Mouse (Mus musculus) limb, embryonic 11.5 days (tissue): Measurements from ENCODE around the gene Gstt2. TPM values are rescaled to one million over a fixed set of nuclear protein-coding genes. Genes with fewer than 3 reads are reported as not detected.

ENCODE experiments used
- ATAC-seq: fragments of 200-750 bp; cut with Nextera tagmentation; 2 replicates; pipeline ENCODE4 v1.8.0; 2017; ENCODE audit warnings: low read depth; ENCODE audit not compliant: insufficient number of reproducible peaks, low FRiP score, low TSS enrichment
- DNase-seq: peaks from one replicate; pipeline ENCODE4 v3.0.0-alpha.2; 2015; ENCODE audit warnings: low spot score
- H3K27ac ChIP-seq: fragments of 300-500 bp; sonication (generic); replicated peaks from 2 replicates; pipeline ENCODE4 v1.5.1; 2014; ENCODE audit warnings: low read depth, mild to moderate bottlenecking, low read length
- H3K27me3 ChIP-seq: fragments of 300-500 bp; sonication (generic); 2 replicates; pipeline ENCODE4 v1.6.1; 2014; ENCODE audit warnings: mild to moderate bottlenecking, low read length, mixed read lengths; ENCODE audit not compliant: control insufficient read depth, insufficient read depth
- H3K36me3 ChIP-seq: fragments of 300-500 bp; sonication (generic); 2 replicates; pipeline ENCODE4 v1.6.1; 2014; ENCODE audit warnings: mild to moderate bottlenecking, low read length, moderate library complexity, mixed read lengths; ENCODE audit not compliant: control insufficient read depth, insufficient read depth
- H3K4me1 ChIP-seq: fragments of 300-500 bp; sonication (generic); 2 replicates; pipeline ENCODE4 v1.6.1; 2014; ENCODE audit warnings: low read length, mixed read lengths; ENCODE audit not compliant: control insufficient read depth, insufficient read depth
- H3K4me2 ChIP-seq: fragments of 300-500 bp; sonication (generic); 2 replicates; pipeline ENCODE4 v1.6.1; 2014; ENCODE audit warnings: low read depth, mild to moderate bottlenecking, moderate library complexity; ENCODE audit not compliant: severe bottlenecking
- H3K4me3 ChIP-seq: fragments of 300-500 bp; sonication (generic); 2 replicates; pipeline ENCODE4 v1.5.1; 2014; ENCODE audit warnings: low read depth, low read length
- H3K9ac ChIP-seq: fragments of 300-500 bp; sonication (generic); 2 replicates; pipeline ENCODE4 v1.6.1; 2014; ENCODE audit warnings: mild to moderate bottlenecking, low read length
- H3K9me3 ChIP-seq: fragments of 300-500 bp; sonication (generic); 2 replicates; pipeline ENCODE4 v1.6.1; 2016; ENCODE audit warnings: low read length; ENCODE audit not compliant: control insufficient read depth
- WGBS: fragments of 180-500 bp; shearing (Covaris S2); extraction: QIAGEN DNeasy Blood & Tissue Kit; methylation state at CpG from one replicate; pipeline ENCODE4 v1.1.7; 2014; 5-methylcytosine and 5-hydroxymethylcytosine counted together
- polyA plus RNA-seq: library from polyadenylated mRNA; unstranded; fragments of >200 nt; fragmentation: Nextera tagmentation; extraction: Ambion mirVana; gene quantifications from 2 replicates; pipeline ENCODE4 v1.2.1, GENCODE M21; 2014

Gene Gstt2
- polyA plus RNA-seq, 1 experiment from 2014 or later, result 9.5 TPM

DNA sequence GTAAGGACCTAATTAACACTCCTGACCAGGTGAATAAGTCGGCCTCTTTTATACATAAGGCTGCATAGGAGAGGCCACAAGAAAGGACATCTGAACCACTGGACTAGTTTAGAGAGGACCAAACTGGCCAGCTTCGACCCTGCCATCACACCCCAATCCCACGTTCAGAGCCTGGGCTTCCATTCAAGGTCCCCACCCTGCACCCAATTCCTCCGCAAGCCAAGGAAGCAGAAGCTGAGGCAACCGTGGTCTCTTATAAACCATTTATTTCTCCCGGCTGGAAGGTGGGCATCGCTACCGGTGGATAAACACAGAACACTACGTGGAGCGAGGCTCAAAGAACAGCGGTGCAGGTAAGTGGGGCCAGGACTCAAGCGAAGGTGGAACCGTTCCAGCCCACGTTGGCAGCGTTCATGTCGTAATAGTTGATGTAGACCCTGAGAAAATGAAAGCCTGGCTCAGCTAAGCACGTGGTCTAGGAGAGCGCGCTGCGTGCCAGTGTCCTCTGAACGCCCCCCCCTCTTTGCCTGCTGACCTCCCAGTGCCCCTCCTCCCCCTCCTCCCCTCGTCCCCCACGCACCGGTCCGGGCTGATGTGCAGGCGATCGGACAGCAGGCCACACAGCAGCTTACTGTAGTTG is 22.0 kb upstream of the Gstt2 start:
- Histone ChIP-seq H3K9me3 (no peaks in the 10 kb centered on the region), H3K4me1 (peaks cover 5% of the 10 kb centered on the region; the same call in 1 of the 2 replicates), H3K27ac (no peak overlapping the region; the same call in 1 of the 2 replicates), H3K4me3 (peak overlapping the region; percentile 70), H3K27me3 (no peaks in the 10 kb centered on the region), H3K9ac (peak overlapping the region; percentile 90), H3K36me3 (peaks cover 3% of the 10 kb centered on the region; the same call in 1 of the 2 replicates), H3K4me2 (peak overlapping the region; percentile 51)
- 2% methylated on average over 25 of the region's 27 CpGs for WGBS
- peak; percentile 77 for DNase-seq
- peak; percentile 61 for ATAC-seq

DNA sequence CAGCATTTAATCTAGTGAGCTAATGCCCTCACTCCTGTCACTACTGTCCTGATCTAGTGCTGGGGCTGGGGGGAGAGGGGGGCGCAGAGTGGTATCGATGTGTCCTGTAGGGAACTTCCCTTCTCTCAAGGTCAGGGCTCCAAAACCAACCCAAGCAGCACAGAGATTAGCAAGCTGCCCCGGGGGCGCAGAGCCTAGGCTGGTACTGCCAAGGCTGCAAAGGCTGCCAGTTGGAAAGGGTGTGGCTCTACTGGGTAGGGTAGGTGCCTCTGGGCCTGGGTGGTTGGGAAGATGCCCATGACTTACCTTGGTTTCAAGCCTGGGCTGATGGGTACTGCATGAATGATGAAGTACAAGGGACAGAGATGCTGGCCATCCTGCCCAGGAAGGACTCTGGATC is 20.4 kb upstream of the Gstt2 start:
- ATAC-seq, result no peak
- H3K9me3 ChIP-seq, result no peaks in the 10 kb centered on the region

DNA sequence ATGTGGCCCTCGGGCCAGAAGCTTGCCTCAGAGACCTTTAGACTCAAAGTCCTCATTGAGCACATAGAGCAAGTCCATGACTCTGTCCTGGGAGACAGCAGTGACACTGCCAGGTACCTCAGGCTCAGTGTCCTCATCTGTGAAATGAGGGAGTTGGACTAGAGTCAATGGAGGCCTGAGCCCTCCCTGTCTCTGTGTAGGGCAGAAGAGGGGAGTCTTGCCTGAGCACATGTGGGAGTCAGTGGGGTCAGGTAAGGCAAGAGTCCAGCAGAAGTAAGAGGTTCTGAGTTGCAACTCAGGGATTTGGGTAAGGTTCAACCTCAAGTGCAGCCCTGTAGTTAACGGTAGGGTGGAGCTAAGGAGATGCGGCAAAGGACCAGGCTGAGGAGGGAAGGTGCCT is 19.8 kb upstream of the Gstt2 start:
- no peak overlapping the region for H3K4me2 ChIP-seq
- no peaks in the 10 kb centered on the region for H3K27me3 ChIP-seq
- WGBS, result 85% methylated on average over 3 of the region's 3 CpGs
- H3K27ac ChIP-seq, result no peak overlapping the region
- no peak overlapping the region for H3K9ac ChIP-seq
- no peaks in the 10 kb centered on the region for H3K9me3 ChIP-seq
- DNase-seq, result no peak
- peaks cover 5% of the 10 kb centered on the region; the same call in 1 of the 2 replicates for H3K4me1 ChIP-seq
- peaks cover 3% of the 10 kb centered on the region; the same call in 1 of the 2 replicates for H3K36me3 ChIP-seq
- no peak overlapping the region for H3K4me3 ChIP-seq
- no peak for ATAC-seq

More for the DNA sequence above, 20.4 kb upstream of the Gstt2 start:
- 0 out of 2 replicates have a peak overlapping the region, but pooled peaks have one; percentile 4 for H3K4me2 ChIP-seq
- DNase-seq, result no peak
- H3K9ac ChIP-seq, result no peak overlapping the region
- H3K4me1 ChIP-seq, result peaks cover 5% of the 10 kb centered on the region; the same call in 1 of the 2 replicates
- H3K27me3 ChIP-seq, result no peaks in the 10 kb centered on the region
- 89% methylated on average over 4 of the region's 4 CpGs for WGBS
- peaks cover 3% of the 10 kb centered on the region; the same call in 1 of the 2 replicates for H3K36me3 ChIP-seq
- no peak overlapping the region for H3K4me3 ChIP-seq
- no peak overlapping the region for H3K27ac ChIP-seq

DNA sequence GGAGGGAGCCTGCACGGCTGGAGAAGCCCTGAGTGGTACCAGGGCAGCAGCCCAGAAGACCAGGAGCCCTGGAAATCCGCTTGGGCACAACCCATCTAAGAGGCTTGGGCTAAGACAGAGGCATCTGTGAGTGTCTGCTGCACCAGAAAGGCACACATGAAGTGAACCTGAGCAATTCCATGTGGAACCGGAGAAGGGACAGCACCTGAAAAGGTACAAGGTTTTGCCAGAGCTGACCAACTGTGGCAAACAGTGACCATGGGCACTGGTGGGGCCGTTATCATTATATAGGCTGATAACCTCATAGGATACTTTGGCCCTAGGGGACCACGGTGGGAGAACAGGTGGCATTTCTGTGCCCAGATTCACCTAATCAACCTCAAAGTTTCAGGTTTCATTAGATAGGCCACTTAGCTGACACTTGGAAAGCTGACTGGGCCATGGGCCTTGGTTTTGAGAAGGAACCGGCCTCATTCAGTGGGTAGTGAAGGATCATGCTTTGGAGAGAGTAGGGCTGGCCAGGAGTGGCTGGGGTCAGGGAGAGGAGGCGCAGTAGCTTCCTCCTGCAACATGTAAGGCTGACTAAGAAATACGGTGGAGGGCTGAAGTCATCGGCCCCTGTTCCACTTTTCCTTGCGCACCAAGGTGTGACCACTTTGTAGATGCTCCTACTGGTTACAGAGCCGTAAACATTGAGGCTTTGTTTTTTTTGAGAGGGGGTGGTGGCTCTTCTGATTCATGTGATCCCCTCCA is 19.1 kb upstream of the Gstt2 start:
- no peak for DNase-seq
- Histone ChIP-seq H3K27ac (no peak overlapping the region), H3K4me2 (no peak overlapping the region), H3K4me3 (no peak overlapping the region), H3K36me3 (peaks cover 3% of the 10 kb centered on the region; the same call in 1 of the 2 replicates), H3K4me1 (peaks cover 5% of the 10 kb centered on the region; the same call in 1 of the 2 replicates), H3K9ac (no peak overlapping the region), H3K9me3 (no peaks in the 10 kb centered on the region), H3K27me3 (no peaks in the 10 kb centered on the region)
- no peak for ATAC-seq
- 80% methylated on average over 11 of the region's 11 CpGs for WGBS

DNA sequence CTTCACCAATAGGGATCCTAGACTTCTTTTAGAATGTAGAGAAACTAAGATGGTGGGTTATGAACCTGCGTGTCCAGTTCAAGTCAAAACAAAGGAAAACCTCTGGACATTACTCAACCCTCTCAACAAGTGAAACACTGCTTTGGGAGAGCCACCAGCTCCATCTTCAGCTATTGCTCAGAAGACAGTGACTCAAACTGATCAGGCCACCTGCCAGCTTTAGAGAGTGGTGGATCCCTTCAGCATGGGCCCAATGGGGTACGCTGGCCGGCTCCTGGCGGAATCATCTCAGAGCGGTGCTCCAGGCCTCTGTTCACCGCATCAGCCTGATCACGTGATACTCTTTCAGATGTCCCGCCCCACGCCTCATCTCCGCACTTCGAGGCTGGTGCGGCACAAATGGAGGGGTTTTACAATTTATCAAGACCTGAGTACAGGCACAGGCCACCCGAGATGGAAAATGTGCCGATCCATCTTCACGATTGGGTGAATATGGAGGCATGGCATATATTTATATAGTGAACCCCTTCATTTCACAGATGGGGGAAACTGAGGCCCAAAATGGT is 18.3 kb upstream of the Gstt2 start:
- peaks cover 5% of the 10 kb centered on the region; the same call in 1 of the 2 replicates for H3K4me1 ChIP-seq
- ATAC-seq, result no peak
- H3K4me2 ChIP-seq, result no peak overlapping the region
- no peaks in the 10 kb centered on the region for H3K27me3 ChIP-seq
- H3K9me3 ChIP-seq, result no peaks in the 10 kb centered on the region
- no peak overlapping the region for H3K27ac ChIP-seq
- DNase-seq, result no peak
- H3K36me3 ChIP-seq, result peaks cover 3% of the 10 kb centered on the region; the same call in 1 of the 2 replicates
- 91% methylated on average over 15 of the region's 15 CpGs for WGBS
- H3K4me3 ChIP-seq, result no peak overlapping the region
- H3K9ac ChIP-seq, result no peak overlapping the region

DNA sequence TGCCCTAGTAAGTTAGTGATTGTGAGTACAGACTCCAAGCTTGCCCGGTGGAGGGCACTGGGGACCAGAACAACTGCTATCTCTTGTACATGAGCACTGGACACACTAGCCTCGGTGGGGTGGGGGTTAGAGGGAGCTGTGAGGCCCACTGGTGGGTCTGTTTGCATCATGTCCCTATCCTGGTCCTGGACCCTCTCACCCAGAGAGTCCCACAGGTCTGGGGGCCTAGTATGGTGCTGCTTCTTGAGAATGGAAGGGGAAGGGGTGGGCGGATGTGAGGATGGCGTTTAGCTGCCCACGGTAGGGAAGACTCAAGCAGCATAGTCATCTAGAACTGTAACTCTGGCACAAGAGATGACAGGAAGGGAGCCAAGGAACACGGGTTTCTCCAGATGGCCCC is 17.6 kb upstream of the Gstt2 start:
- H3K4me3 ChIP-seq, result no peak overlapping the region
- 84% methylated on average over 6 of the region's 6 CpGs for WGBS
- no peak overlapping the region for H3K27ac ChIP-seq
- H3K36me3 ChIP-seq, result peaks cover 3% of the 10 kb centered on the region; the same call in 1 of the 2 replicates
- H3K4me2 ChIP-seq, result no peak overlapping the region
- H3K9me3 ChIP-seq, result no peaks in the 10 kb centered on the region
- no peaks in the 10 kb centered on the region for H3K27me3 ChIP-seq
- no peak for DNase-seq
- no peak overlapping the region for H3K9ac ChIP-seq
- H3K4me1 ChIP-seq, result peaks cover 5% of the 10 kb centered on the region; the same call in 1 of the 2 replicates
- ATAC-seq, result no peak

DNA sequence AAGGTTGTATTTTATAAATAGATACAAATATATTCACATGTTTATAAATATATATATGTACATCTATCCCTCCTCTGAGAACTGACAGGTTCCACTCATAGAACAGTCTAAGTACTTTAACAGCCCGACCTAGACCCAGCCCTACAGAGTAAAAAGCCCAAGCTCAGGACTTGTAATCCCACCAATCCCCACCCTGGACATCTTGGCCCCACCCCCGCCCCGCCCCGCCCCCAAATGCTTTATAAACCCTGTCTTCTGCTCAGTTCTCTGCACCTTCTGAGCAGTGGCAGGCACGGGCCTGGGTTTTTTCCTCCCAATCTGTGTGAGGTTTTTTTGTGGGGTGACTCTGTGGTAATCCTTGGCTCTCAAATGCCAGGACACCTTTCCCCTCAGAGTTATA is 16.9 kb upstream of the Gstt2 start:
- ATAC-seq (no peak), DNase-seq (no peak)
- 52% methylated on average over 5 of the region's 5 CpGs for WGBS
- no peaks in the 10 kb centered on the region for H3K27me3 ChIP-seq
- peaks cover 3% of the 10 kb centered on the region; the same call in 1 of the 2 replicates for H3K36me3 ChIP-seq
- H3K4me1 ChIP-seq, result peaks cover 5% of the 10 kb centered on the region; the same call in 1 of the 2 replicates
- H3K9ac ChIP-seq, result no peak overlapping the region
- no peak overlapping the region for H3K4me3 ChIP-seq
- no peak overlapping the region for H3K27ac ChIP-seq
- no peak overlapping the region for H3K4me2 ChIP-seq
- no peaks in the 10 kb centered on the region for H3K9me3 ChIP-seq

DNA sequence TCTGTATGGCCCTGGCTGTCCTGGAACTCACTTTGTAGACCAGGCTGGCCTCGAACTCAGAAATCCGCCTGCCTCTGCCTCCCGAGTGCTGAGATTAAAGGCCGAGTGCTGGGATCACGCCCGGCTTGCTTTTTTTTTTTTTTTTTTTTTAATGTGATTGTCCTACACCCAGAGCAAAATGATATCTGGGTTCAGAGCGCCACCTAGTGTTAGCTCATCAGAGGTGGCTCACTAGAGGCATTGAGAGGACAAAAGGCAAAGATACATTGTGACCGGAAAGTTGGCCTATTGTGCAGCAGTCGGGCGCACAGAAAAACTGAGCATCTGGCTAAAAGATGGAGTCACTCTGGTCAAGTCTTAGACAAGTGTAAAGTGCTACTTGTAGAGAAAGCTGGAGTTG is 16.2 kb upstream of the Gstt2 start:
- ATAC-seq, result no peak
- 40% methylated on average over 10 of the region's 10 CpGs for WGBS
- no peak overlapping the region for H3K27ac ChIP-seq

More for the DNA sequence above, 16.2 kb upstream of the Gstt2 start:
- peak; percentile 88 for DNase-seq
- peaks cover 4% of the 10 kb centered on the region; the same call in 1 of the 2 replicates for H3K4me1 ChIP-seq
- H3K4me3 ChIP-seq, result no peak overlapping the region
- H3K36me3 ChIP-seq, result peaks cover 3% of the 10 kb centered on the region; the same call in 1 of the 2 replicates
- H3K9me3 ChIP-seq, result no peaks in the 10 kb centered on the region
- no peaks in the 10 kb centered on the region for H3K27me3 ChIP-seq
- H3K4me2 ChIP-seq, result no peak overlapping the region
- no peak overlapping the region for H3K9ac ChIP-seq
